Mouse (Mus musculus) E14TG2a.4 (cell line): ENCODE data around the gene Zfyve26.
"Not testable (repeated sequence)": the region's sequence is repeated elsewhere in the genome, so short reads cannot be mapped to it uniquely, and the experiment has no call there.

Experiments
- H3K27me3 ChIP-seq: 2 replicates; pipeline ENCODE4 v1.6.1; 2014; ENCODE audit warnings: low read length, control low read depth; ENCODE audit not compliant: insufficient read depth
- H3K36me3 ChIP-seq: 2 replicates; pipeline ENCODE4 v1.6.1; 2014; ENCODE audit warnings: low read length, control low read depth; ENCODE audit not compliant: insufficient read depth
- H3K4me1 ChIP-seq: replicated peaks from 2 replicates; pipeline ENCODE4 v1.6.1; 2014; ENCODE audit warnings: low read depth, low read length, control low read depth
- H3K4me3 ChIP-seq: replicated peaks from 2 replicates; pipeline ENCODE4 v1.5.1; 2014; ENCODE audit warnings: mild to moderate bottlenecking, low read length
- H3K9me3 ChIP-seq: 2 replicates; pipeline ENCODE4 v1.6.1; 2014; ENCODE audit warnings: low read length, control low read depth
- CTCF ChIP-seq: conservative IDR thresholded peaks from 2 replicates; pipeline ENCODE4 v1.5.1; 2014; ENCODE audit warnings: low read length
- NANOG ChIP-seq: IDR thresholded peaks from 2 replicates; pipeline ENCODE4 v1.6.1; 2014; ENCODE audit warnings: borderline replicate concordance, low read length, mixed read lengths
- POU5F1 ChIP-seq: IDR thresholded peaks from 2 replicates; pipeline ENCODE4 v1.6.1; 2014; ENCODE audit warnings: low read length, borderline replicate concordance

Zfyve26 gene

DNA sequence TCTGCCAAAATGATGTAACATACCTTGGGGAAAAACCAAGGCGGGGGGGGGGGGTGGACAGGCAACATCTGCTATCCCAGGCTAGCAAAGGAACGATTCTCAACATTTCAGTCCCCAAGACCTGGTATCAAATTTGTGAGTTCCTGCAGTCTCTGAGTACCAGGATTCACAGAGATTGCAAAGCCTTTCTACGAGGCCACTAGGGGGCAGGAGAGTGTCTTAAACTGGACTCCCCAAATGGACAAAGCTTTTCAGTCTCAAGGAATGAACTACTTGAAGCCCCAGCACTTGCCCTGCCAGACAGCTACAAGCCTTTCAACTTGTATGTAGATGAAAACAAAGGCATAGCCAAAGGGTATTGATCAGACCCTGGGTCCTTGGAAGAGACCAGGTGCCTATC lies 102.7 kb downstream of the Zfyve26 start:
- TF ChIP-seq NANOG (no peak), CTCF (peak; percentile 75), POU5F1 (no peak)
- Histone ChIP-seq H3K36me3 (peaks cover 21% of the 10 kb centered on the region), H3K4me3 (no peak overlapping the region), H3K4me1 (peaks cover 24% of the 10 kb centered on the region), H3K27me3 (no peaks in the 10 kb centered on the region), H3K9me3 (no peaks in the 10 kb centered on the region)

DNA sequence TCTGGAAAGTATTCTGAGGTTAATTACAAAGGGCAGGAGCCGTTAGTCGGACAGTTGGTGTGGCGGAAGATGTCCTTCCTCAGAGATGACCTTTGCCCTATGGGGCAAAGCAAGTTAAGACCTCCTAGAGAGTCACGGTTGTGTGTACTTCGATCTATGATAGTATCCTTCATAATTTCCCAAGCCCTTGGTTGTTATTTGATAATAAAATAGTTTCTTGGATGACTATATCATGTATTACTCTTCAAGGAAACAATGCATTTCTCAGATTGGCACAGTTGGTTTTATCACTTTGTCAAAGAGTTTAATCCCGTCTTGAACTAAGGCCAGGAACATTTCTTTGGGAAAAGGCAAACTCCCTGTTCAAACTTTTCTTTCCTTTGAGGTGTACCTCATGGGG lies 103.9 kb downstream of the Zfyve26 start, which contains the start of gene Rdh11:
Gene Rdh11, minus strand, starts transcription at position 101 of the 400 bp plus-strand sequence.
- H3K4me1 ChIP-seq, result peaks cover 24% of the 10 kb centered on the region
- H3K36me3 ChIP-seq, result peaks cover 33% of the 10 kb centered on the region
- TF ChIP-seq POU5F1 (no peak), NANOG (no peak), CTCF (no peak)
- peak within 1 kb of the TSS; percentile 88 for H3K4me3 ChIP-seq
- no peaks in the 10 kb centered on the region for H3K27me3 ChIP-seq
- H3K9me3 ChIP-seq, result no peaks in the 10 kb centered on the region

DNA sequence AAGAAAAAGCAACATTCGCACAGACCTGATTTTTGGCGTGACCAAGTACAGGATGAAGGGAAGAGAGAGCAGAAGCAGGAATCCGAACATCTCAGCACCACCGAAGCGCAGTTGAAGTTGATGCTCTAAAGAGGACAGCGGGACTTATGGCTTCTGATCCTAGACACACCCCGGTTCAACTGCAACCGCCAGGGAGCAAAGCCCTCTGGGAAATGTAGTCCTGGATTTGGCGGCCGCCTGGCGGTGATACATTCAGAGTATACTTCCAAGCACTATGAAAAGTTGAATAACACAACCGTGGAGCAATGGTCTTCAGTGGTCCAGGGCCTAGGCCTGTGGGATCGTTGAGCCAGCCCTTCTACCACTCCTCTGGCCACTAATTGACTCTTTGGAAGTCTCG lies 104.4 kb downstream of the Zfyve26 start:
- Histone ChIP-seq H3K4me1 (peaks cover 24% of the 10 kb centered on the region), H3K9me3 (no peaks in the 10 kb centered on the region), H3K27me3 (no peaks in the 10 kb centered on the region), H3K36me3 (peaks cover 38% of the 10 kb centered on the region), H3K4me3 (peak overlapping the region; percentile 88)
- peak; percentile 4; the same call in 1 of the 2 replicates for TF ChIP-seq CTCF
- TF ChIP-seq NANOG, result no peak
- no peak for TF ChIP-seq POU5F1

DNA sequence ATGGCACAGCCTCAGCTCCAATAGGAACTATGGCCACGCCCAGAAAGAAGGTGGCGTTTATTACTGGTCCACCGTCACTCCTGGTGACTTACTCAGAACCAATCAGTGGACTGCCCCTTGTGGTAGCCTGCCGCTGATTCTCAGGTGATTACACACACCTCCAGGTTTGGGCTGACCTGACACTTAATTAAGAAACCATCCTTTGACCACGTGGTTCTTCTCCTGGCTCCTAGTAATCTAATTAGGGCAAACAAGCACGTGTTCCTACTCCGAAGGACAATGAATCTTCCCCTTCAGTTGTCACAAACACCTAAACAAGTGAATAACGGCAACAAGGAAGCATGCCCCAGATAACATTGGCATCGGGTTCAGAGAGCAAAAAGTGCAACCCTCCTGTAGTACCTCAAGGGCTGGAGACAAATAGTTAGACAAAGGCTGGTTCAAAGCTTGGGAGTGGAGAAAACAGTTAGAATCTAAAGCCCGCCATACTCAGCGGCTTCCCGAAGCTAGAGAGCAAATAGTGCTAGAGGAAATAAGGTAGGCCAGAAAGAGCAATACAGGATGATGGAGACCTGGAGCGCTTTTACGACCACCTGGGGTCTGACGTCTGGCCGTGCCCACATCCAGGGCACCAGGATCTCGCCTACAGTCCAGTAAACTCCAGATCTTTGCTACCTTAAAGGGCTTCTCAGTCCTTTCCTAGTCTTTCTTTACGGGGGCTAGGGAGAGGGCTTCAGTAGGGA lies 105.0 kb downstream of the Zfyve26 start:
- Histone ChIP-seq H3K36me3 (peaks cover 44% of the 10 kb centered on the region), H3K4me1 (peaks cover 24% of the 10 kb centered on the region), H3K9me3 (no peaks in the 10 kb centered on the region), H3K27me3 (no peaks in the 10 kb centered on the region), H3K4me3 (peak overlapping the region; percentile 88)
- TF ChIP-seq POU5F1 (no peak), NANOG (no peak), CTCF (no peak)

DNA sequence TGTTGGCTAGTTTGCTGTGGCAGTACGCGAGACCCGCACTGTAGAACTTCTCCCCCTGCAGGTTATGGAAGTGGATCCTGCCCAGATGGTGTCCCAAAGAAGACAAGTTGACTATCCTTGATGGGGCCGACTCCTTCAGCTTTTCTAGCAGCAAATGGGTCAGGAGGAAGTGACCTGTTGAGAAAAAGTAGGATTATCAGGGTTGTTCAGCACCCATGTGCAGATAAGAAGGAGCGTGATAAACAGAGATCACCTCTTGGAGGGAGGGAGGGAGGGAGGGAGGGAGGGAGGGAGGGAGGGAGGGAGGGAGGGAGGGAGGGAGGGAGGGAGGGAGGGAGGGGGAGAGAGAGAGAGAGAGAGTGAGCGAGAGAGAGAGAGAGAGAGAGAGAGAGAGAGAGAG lies 110.9 kb downstream of the Zfyve26 start:
- not testable (repeated sequence) for H3K4me1 ChIP-seq, H3K9me3 ChIP-seq, H3K27me3 ChIP-seq, H3K4me3 ChIP-seq
- H3K36me3 ChIP-seq, result peaks cover 95% of the 10 kb centered on the region
